Mouse (Mus musculus): ENCODE data around the gene Brf1.

The Brf1 gene

DNA sequence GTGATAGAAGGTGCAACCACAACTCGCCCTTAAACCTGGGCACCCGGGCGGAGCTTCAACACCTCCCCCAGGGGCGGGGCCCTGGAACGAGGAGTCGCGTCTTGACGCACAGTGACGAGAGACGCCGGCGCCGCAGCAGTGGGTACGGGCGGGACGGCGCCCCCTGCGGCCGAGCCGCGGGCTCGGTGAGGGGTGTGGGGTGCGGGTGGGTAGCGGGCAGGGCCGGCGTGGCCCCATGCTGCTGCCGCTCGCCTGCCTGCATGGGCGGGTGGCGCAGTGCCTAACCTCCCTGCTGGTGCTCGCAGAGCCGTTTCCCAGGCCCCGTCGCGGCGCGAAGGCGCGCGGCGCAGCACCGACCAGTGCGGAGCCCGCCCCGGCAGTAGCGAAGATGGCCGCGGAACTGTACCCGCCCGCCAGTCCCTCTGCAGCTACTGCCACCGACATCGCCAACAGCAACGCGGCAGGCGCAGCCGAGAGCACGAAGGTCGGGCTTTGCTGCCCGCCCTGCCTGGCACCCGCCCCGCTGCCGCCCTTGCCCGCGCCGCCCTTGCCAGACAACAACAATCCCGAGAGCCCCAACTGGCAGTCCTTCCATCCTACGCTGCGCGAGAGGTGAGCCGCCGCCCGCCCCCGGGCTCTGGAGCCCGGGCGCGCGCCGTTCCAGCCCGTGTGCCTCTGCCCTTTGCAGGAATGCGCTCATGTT is 24.0 kb downstream of the Brf1 start, which contains the start of gene Btbd6:
Gene Btbd6 (plus strand): TSS at position 112 of the 703 bp plus-strand sequence.
- peak; percentile 92 for DNase-seq (ENCODE audit: low spot score)

DNA sequence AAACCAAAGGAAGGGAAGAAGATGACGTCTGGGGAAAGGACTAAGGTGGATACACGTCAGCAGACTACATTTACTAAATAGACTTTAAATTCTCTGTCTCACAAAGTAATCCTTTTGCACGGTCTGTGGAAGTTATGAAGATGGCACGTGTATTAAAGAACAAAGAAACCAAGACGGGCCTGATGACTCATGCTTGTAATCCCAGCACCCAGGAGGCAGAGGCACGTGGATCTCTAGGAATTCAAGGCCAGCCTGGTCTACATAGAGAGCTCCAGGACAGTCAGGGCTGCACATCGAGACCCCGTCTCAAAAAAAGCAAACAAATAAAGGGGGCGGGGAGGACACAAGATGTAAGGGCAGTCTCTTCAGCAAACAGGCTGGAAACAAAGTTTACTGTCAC is 25.8 kb downstream of the Brf1 start:
- no peak for DNase-seq (ENCODE audit: low spot score)

DNA sequence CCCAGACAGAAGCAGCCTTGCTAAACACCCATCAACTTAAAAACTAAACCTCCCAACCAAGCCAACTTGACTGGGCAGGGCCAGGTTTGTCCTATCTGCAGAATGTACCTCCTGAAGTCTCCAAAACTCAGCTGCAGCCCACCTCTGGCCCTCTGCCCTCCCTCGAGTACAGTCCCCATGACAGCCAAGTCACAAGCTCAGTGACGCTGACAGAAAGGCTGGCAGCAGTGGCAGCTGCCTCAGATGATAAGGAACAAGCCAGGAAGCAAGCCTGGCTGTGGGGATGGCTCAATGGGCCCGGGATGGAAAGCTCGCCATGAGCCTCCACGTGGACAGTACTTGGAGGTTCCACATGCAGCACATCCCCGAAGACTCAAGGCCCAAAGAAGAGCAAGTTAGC is 30.9 kb downstream of the Brf1 start:
- no peak for DNase-seq (ENCODE audit: low spot score)

DNA sequence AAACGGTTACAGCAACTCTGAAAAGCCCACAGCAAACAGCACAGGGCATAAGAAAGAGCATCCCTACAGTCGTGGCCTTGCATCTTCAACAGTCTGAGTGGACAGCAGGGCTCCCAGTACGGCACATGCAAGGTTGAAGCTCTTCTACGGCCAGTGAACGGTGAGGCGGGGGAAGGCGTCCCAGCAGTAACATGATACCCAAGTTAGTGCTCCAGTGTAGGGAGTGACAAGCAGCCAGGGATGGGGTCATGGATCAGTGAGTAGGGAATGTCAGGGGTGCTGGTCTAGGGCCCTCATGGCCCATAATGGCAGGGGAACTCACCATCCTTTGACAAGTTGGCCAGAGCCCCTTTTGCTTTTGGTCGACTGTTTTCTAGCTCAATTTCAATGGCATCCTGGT is 31.6 kb downstream of the Brf1 start:
- no peak for DNase-seq (ENCODE audit: low spot score)

DNA sequence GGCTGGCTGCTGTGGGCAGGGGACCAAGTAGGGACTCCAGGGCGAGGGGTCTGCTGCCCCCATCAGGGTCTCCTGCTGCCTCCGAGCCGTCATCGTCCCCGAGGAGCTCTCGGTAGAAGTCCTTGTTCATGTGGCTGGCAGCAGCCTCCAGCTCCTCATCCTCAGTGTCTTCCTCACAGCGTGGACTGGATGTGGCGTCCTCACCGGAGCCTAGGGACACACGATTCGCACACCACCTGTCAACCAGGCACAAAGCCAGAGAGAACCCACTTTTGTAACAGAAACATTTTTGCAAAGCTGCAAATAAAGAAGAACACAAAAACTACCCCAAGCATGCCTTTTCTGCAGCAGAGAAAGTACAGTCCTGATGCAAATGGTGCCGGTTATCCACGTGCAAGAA is 34.7 kb downstream of the Brf1 start:
- no peak for DNase-seq (ENCODE audit: low spot score)

DNA sequence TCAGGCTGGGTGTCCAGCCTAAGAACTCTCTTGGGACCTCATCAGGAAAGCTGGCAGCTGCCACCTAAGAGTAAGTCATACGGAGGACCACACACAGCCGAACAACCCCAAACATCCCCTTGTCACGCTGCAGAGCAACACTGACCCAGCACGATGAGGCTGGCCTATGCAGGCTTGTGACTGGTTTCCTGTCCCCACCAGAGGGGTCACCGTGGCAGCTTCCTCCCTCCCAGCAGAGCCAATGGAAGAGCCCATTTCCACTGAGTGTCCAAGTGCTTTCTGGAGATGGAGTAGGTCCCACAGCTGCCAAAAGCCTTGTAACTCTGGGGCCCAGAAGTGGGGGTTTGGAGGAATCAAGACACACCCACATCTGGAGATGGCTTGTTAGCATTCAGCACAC is 38.6 kb downstream of the Brf1 start:
- DNase-seq (ENCODE audit: low spot score) = no peak

DNA sequence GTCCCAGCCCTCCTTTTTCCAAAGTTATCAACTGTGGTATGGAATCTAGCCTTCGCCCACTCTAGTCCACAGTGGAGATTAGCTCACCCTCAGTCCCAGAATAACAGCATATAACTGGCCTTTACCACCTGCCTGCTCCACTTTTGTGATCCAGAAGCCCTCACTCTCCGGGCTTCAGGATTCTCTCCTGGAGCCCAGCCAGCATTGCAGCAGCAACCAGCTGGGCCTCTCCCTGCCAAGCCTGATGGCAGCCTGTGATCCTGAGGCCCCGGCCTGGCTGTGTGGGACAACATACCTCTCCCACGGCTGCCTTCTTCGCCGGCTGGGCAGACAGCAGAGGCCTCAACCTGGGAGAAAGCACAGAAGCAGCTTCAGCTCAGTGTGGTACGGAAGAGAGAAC is 39.1 kb downstream of the Brf1 start:
- DNase-seq (ENCODE audit: low spot score) = no peak

DNA sequence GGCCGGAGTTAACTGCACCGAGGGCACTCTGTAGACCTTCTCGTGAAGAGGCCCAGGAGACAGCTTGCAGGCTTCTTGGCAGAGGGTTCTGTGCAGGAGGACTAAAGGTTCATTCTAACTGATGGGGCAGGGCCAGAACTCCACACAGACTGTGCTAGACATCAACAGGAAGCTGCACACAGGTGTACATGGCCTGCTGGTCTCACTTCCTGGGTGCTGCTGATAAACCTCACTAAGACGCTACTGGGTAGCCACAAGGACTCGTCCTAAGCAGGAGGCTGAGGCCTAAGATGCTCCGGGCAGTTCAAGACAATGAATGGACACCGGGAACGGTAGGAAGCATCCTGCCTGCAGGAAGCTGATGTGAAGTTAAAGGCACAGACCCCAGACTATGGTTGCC is 41.1 kb downstream of the Brf1 start:
- no peak for DNase-seq (ENCODE audit: low spot score)

DNA sequence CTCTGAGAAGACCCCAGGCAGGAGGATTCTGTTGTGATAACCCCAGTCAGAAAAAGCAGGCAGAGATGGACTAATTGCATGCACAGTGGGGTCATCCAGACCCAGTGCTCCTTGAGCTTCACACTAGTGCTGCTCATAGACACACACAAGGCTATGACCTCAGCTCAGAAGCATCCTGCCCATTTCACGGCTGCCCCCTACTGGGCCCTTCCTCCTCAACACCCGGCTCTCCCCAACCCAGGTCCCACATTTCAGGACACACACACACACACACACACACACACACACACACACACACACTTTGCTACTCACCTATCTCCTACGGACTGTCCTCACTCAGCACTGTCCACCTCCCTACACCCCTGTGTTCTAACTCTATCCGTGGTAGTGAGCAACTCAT is 42.2 kb downstream of the Brf1 start:
- DNase-seq (ENCODE audit: low spot score) = peak; percentile 57

DNA sequence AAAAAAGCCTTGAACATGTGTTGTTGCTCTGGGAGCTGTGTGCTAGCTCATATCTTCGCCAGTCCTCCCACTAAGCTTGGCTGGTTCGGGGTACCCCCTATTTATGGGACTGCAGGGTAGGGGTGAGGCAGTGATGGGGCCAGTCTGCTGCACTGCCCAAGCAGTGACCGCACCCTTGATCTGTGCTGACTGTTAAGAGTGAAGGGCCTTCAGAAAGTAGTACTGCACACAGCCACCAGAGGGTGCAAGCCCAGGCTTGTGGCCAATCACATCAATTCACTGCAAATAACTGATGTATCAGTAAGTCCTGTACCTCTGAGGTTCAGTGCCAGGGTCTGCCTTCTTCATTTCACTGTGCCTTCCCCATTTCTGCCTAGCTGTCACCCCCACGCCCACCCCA is 44.7 kb downstream of the Brf1 start:
- peak; percentile 79 for DNase-seq (ENCODE audit: low spot score)

DNA sequence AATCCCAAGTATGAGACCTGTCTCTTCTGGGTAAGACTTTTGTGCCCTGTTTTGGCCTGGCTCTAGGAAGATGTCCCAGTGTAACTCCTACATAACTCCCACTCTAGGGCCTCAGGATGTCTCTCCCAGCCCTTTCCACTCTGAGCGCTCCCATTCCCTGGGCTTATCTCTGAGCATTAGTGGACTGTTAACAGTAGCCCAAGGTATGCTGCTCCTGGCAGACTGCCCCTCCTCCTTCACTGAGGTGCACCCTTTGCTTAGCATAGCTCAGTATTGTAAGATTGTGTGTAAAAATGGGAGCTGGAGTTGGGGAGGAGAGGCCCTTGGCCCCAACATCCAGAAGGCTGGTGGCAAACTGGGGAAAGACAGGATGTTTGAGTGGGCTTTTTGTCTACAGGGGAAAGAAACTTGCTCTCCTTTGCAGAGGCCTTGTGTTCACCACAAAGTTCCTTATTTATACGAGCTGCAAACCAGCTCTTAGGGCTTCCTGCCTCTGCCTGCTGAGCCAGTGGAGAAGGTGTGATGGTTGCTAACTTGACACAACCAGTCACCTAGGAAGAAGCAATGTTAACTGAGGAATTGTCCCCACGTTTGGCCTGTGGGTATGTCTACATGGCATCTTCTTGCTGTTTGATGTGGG is 47.5 kb downstream of the Brf1 start:
- no peak for DNase-seq (ENCODE audit: low spot score)

DNA sequence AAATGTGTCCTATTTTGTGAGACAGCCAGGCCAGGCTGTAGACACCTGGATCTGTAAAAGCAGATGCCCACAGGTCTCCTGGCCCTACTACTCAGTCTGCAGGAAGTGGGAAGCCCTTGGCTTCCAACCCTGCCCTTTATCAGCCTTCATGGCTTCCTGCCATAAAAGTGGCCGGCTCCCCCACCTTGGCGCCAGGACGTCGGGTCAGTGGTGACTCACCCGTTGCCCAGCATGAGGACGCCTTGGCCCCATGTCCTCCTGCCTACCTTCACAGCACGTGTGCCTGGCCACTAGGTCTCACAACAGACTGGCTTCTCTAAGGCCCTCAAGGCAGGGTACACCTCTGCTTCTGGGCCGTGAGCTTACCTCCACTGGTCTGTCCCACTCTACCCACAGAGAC is 48.1 kb downstream of the Brf1 start:
- DNase-seq (ENCODE audit: low spot score) = peak; percentile 73

DNA sequence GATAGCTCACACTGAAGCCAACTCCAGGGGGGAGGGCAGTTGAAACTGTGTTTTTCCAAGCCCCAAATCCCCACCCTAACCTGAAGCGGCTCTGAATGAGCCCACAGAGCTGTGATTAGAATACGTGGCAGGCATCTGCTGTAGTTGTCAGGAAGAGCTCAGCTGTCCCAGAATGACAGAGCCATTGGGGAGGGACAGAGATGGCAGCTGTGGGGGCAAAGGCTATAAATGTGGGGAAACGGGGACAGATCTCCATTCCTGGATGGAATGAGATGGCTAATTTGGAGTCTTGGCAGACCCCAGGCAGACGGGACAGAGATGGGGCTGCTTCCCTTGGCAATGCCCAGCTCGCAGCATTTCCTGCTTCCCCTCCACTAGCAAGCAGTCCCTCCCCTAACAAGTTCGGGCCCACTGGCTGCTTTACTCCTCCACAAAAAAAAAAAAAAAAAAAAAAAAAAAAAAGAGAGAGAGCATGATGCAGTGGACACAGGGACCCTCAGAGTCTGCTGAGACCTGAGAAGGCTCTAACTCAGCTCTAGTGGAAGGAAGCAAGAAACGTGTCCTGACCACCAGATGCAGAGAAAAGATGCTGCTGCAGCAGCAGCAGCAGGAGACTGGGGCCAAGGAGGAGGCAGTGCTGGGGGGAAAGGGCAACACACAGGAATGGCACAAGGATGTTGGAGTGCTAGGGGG is 49.2 kb downstream of the Brf1 start:
- no peak for DNase-seq (ENCODE audit: low spot score)

DNA sequence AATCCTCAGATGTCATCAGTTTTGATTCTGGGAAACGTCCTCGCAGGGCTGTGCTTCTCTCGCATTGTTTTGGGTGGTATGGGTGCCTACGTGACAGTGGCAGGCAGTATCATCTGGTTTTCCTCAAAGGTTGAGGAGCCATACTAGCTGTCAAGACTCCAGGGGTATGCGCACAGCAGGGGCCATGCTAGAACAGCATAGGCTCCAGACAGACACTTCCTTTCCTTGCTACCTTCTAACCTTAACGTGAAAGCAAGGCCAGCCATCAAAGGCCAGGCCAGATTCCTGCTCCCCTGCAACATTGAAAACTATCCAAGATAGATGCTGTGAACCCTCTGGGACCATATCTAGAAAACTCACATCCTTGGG is 49.8 kb downstream of the Brf1 start:
- DNase-seq (ENCODE audit: low spot score) = no peak

DNA sequence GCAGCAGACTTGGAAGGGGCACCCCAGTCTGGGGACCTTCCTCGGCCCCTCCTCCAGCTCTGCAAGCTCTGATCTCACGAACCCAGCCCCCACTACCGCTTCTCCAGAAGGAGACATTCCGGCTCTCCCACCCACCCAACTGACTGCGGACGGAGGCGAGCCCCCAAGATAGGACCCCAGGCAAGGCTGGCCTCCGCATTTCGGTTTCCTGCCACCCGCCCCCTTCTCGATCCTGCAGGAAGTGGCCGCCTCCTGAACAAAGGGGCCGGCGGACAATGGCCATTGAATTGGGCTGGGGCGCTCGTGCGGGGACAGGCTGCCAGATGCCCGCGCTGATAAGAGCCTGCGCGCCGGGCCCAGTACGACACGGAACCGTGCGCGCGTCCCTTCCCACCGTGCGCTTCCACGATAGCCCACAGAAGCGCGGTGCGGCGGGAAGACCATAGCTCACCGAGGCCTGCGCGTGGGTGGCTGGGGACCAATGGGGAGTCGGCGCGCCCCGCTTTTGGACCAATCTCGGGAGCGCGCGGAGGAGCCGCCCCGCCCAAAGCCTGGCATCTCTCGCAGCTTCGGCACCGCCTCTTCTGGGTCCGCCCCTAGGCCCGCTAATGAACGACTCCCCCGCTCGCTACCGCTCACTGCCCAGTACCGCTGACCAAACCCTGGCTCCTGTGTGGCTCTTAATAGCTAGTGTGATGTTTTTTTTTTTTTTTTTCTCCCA is 50.3 kb downstream of the Brf1 start:
- DNase-seq (ENCODE audit: low spot score) = peak; percentile 89

DNA sequence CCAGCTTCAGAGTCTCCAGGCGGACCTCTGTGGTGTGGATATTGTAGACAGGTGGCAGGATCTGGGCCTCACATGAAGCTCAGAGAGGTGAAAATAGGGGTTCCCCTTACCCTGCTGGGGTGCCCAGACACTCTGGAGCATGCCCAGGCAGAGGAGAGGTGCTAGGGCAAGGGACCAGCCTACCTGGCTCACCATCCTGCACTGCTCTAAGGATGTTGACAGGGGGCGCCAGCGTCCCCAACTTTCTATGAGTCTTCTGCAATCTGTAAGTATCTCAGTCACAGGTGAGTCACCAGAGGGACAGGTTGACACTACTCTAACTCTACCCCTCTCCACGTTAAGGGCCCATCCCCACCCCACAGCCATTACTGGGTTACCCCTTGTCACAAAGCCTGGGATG is 53.2 kb downstream of the Brf1 start:
- no peak for DNase-seq (ENCODE audit: low spot score)

DNA sequence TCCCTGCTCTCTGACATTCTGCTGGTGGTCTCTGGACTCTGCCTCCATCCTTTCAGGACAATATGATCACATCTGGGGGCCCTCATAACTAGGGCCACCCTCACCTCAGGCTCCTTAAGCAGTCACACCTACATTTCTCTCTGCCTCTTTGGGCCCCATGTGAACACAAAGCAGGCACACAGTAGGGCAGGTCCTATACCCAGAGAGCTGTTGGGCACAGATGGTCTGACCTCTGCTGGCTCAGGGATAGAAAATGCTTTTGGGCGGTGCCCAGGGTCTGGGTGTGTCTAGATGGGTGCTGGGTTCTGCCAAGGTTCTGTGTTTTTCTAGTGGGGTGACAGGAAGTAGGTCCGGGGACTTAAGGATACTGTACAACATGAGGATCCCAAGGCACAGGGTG is 56.8 kb downstream of the Brf1 start:
- no peak for DNase-seq (ENCODE audit: low spot score)

DNA sequence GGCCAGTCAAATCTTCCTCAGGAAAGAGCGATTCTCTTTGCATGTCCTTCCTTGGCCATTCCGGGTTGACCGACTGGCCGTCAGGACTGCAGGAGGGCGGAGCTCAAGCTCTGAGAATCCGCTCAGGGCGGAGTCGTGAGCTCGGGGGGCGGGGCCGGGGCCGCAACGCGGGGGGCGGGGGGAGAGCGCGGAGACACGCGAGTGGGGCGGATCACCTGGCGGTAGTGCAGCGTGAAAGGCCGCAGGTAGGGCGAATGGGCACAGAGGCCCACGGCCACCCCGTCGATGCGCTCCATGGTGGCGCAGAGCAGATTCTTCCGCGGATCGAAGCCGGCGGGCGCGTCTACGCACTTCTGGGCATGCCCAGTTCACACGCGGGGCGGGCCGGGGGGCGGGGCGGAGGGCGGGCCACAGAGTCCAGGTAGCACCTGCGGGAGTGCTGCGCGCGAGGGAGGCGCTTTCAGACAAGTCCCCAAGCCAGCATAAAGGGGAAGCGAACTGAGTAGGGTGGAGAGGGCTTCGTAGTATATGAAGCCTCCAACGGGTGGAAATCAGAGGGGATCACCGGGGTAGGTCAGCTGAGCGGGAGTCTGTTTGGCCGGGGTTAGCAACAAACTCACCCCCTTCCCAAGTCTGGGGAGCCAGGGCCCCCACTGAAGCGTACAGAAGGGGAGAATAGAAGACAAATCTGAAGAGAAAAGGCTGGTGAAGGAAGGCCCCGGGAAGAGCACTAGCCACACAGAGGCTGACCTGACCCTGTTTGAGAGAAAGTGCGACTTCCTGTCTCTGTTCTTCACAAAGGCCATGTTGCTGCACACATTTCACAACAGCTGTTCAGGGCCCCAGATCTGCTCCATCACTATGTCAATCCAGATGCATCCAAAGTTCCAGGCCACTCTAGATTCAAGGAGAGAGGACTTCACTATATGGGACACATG is 58.5 kb downstream of the Brf1 start, which contains the start of gene Nudt14:
Gene Nudt14 (minus strand): TSS at position 349 of the 938 bp plus-strand sequence.
- peak; percentile 80 for DNase-seq (ENCODE audit: low spot score)

DNA sequence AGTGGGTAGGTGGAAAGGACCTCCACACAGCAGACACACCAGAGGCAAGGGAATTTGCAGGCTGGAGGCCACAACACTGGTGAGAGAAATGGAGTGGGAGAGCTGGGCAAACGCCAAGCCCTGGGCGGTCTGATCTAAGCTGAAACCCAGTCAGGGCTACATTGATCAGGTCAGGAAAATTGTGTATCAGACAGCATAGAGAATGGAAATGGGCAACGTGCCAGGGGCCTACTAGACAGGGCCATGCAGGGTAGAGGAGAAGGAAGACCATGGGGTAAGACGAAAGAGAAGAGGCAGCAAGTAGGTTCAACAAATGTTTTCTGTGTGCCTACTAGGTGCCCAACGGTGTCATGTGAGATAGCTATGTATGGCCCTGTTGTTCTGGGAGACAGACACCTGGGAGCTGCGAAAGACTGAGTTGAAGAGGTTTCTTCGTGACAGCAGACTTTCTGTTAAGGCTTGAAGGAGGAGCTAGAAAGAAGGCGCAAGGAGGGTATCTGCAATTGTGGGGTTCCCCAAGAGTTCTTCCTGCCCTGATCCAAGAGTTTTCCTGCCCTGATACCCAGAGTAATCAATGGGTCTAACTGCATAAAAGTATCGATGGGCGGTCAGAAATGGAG is 59.2 kb downstream of the Brf1 start:
- DNase-seq (ENCODE audit: low spot score) = no peak

DNA sequence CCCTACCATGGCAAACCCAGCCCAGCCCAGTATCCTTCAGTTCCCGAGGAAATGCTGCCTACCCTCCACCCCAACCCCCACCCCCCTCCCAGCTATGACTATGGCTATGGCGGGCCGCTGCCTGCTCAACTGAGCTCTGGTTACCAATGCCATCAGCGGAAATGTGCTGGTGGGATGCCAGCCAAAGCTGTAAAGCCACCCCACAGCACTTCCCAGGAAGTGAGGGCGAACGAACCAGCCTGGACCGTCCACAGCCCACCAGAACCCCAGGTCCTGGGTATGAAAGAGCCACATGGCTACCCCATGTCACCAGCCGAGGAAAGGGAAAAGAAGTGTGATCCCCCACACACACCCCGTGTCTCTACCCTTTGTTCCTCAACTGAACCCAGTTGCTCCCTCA is 59.8 kb downstream of the Brf1 start:
- no peak for DNase-seq (ENCODE audit: low spot score)

DNA sequence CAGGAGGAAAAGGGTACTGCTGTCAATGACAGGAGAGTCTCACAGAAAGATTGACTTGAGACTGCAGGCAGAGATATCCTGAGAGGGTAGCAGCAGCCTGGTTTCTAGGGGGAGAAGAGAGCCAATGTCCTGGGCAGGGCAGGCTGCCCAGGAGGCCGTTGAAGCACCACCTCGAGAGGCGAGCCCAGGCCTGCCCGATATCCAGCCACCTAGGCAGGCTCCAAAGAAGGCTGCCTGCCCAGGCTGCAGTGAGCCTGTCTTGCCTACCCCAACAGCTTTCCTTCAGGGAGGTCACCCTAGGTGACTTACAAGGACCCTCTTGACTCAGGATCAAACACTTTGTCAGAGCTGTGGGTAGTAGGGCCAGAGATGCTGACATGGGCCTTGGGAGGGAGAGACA is 60.3 kb downstream of the Brf1 start:
- no peak for DNase-seq (ENCODE audit: low spot score)
